27 mouse cellular contexts compared by ENCODE assay signal in genomic region chr7:123467961-123468360, GRCm38 (mm10). TPM values are rescaled to one million over a fixed set of nuclear protein-coding genes. Genes with fewer than 3 reads are reported as not detected.
A peak's percentile ranks its signal among the peaks of the same experiment; 100 is the strongest.
DNase-seq lines count a peak whose midpoint lies in the region; ATAC-seq and TF ChIP-seq lines count a peak whose summit lies in the region.
"Had no signal": no experiment of that assay in that cellular context is flagged by ENCODE, and none has a peak within 500 bp of the region (broad histone marks: within the 10 kb centered on the region; RNA-seq: fewer than 3 reads in every experiment).

No protein-coding gene starts in this region.

- H3K36me3 ChIP-seq in heart, embryonic 12.5 days, result no peaks in the 10 kb centered on the region
- H3K36me3 ChIP-seq: embryonic facial prominence, embryonic 10.5 days; forebrain, embryonic 15.5 days; hindbrain, embryonic 15.5 days had no signal

- peaks cover 8% of the 10 kb centered on the region; the same call in 1 of the 2 replicates for H3K9me3 ChIP-seq in heart, embryonic 12.5 days (replicated peaks)
- H3K9me3 ChIP-seq: embryonic facial prominence, embryonic 10.5 days; hindbrain, embryonic 15.5 days had no signal

- H3K27ac ChIP-seq in heart, embryonic 12.5 days (ENCODE audit: poor library complexity, severe bottlenecking), result no peak overlapping the region
- H3K27ac ChIP-seq in cerebellum, adult 2 months (ENCODE audit: insufficient read depth, low read length), result no peak overlapping the region
- H3K27ac ChIP-seq: embryonic facial prominence, embryonic 10.5 days; forebrain, embryonic 15.5 days; heart, adult 2 months; hindbrain, embryonic 15.5 days; kidney, postnatal 0 days had no signal

- no peak overlapping the region for H3K9ac ChIP-seq in heart, embryonic 12.5 days
- H3K9ac ChIP-seq: forebrain, embryonic 15.5 days; hindbrain, embryonic 15.5 days had no signal

- H3K27me3 ChIP-seq in heart, embryonic 12.5 days (replicated peaks), result no peaks in the 10 kb centered on the region
- no peaks in the 10 kb centered on the region for H3K27me3 ChIP-seq in cerebellum, adult 2 months (ENCODE audit: control insufficient read depth, insufficient read depth, low read length)
- H3K27me3 ChIP-seq: forebrain, embryonic 15.5 days; hindbrain, embryonic 15.5 days; Patski had no signal

- no peak for TF ChIP-seq CTCF in cerebellum, adult 2 months (IDR thresholded peaks at IDR 0.05; ENCODE audit: borderline replicate concordance, insufficient read depth, low read depth, low read length)

- WGBS in heart, embryonic 12.5 days, result 93% methylated on average over 1 of the region's 1 CpGs
- 24% methylated on average over 1 of the region's 1 CpGs for WGBS in cerebellum, adult 2 months

- no peak overlapping the region for H3K4me3 ChIP-seq in heart, embryonic 12.5 days
- no peak overlapping the region for H3K4me3 ChIP-seq in cerebellum, adult 2 months (replicated peaks; ENCODE audit: insufficient read depth, low read depth, low read length)
- H3K4me3 ChIP-seq: embryonic facial prominence, embryonic 10.5 days; forebrain, embryonic 15.5 days; heart, adult 2 months; hindbrain, embryonic 15.5 days had no signal

- H3K4me2 ChIP-seq in heart, embryonic 12.5 days, result no peak overlapping the region
- H3K4me2 ChIP-seq: forebrain, embryonic 15.5 days; heart, embryonic 11.5 days; hindbrain, embryonic 15.5 days had no signal

- ATAC-seq in heart, embryonic 12.5 days (ENCODE audit: insufficient number of reproducible peaks, low FRiP score), result no peak
- ATAC-seq: activated CD4-positive, CD25-positive, alpha-beta regulatory T cell, adult 4 months; forebrain, embryonic 15.5 days; Patski had no signal

- no peak for TF ChIP-seq POLR2A in cerebellum, adult 2 months (IDR thresholded peaks at IDR 0.05; ENCODE audit: borderline replicate concordance, insufficient read depth, low read length)

- peak; percentile 54 for DNase-seq in heart, adult 11 months
- DNase-seq in brain, adult 2 months (ENCODE audit: low read depth, low spot score), result peak; percentile 78
- peak; percentile 37 to 76 for DNase-seq in cerebellum, adult 2 months
- DNase-seq in cerebellum, postnatal 10 days, result peak; percentile 77 to 78
- DNase-seq in testis, postnatal 14 days (ENCODE audit: low spot score), result no peak
- DNase-seq in embryo, embryonic 10 days (ENCODE audit: low spot score), result no peak
- no peak for DNase-seq in layer of hippocampus, postnatal 36 days
- DNase-seq: adrenal gland, adult 2 months; adrenal gland, postnatal 36 days; gastrocnemius, postnatal 36 days; heart, adult 2 months; heart, postnatal 36 days; kidney, adult 11 months; kidney, adult 9 months had no signal

- peaks cover 11% of the 10 kb centered on the region for H3K4me1 ChIP-seq in heart, embryonic 12.5 days (replicated peaks)
- peaks cover 15% of the 10 kb centered on the region; the same call in 1 of the 2 replicates for H3K4me1 ChIP-seq in cerebellum, adult 2 months (ENCODE audit: control insufficient read depth, insufficient read depth, low read length)
- H3K4me1 ChIP-seq: embryonic facial prominence, embryonic 10.5 days; forebrain, embryonic 15.5 days; hindbrain, embryonic 15.5 days had no signal

RNA-seq across cellular contexts. Expression of gene Aqp8, which starts 5.9 kb away (rescaled TPM):
- polyA plus RNA-seq in heart, embryonic 12.5 days (2016; fragmentation: Nextera tagmentation; extraction: Ambion mirVana), result 2.0 and 2.1 TPM in 2 replicates
- 0.13 and 0.27 TPM in 2 replicates for polyA plus RNA-seq in cerebellum, adult 2 months (2012; rRNA removed)
- total RNA-seq in layer of hippocampus, postnatal 36 days (2021), result not detected
- total RNA-seq: adrenal gland, adult 2 months; adrenal gland, postnatal 36 days; CH12.LX; gastrocnemius, adult 8-10 months; gastrocnemius, postnatal 36 days had no signal
- polyA plus RNA-seq: activated CD4-positive, CD25-positive, alpha-beta regulatory T cell, adult 4 months; adrenal gland, adult 2 months; brain, embryonic 14.5 days; cortical plate, adult 2 months; embryonic facial prominence, embryonic 14.5 days; forebrain, embryonic 15.5 days; hindbrain, embryonic 15.5 days; Patski had no signal

RNA-seq across cellular contexts. Expression of gene Zkscan2, which starts 32.3 kb away (rescaled TPM):
- polyA plus RNA-seq in heart, embryonic 12.5 days (2016; fragmentation: Nextera tagmentation; extraction: Ambion mirVana), result 2.4 and 3.2 TPM in 2 replicates
- 13.4 and 15.0 TPM in 2 replicates for polyA plus RNA-seq in cerebellum, adult 2 months (2012; rRNA removed)
- 10 to 100 TPM; 20.5 to 20.9 TPM for total RNA-seq in layer of hippocampus, postnatal 36 days (2021)
- total RNA-seq: CH12.LX had no signal

Comparison
In these comparisons a context has a peak if more than half of its experiments do, and no peak if none do; other contexts are left out.
1. DNase-seq: peak in heart, adult 11 months (single experiment), brain, adult 2 months (single experiment), cerebellum, adult 2 months (2 of 2) and cerebellum, postnatal 10 days (2 of 2); none in testis, postnatal 14 days (single experiment), embryo, embryonic 10 days (single experiment) and layer of hippocampus, postnatal 36 days (0 of 2).